Mouse (Mus musculus) left cerebral cortex, adult 2 months (tissue): ENCODE data around the gene Fut4. TPM values are rescaled to one million over a fixed set of nuclear protein-coding genes. Genes with fewer than 3 reads are reported as not detected.
A peak's percentile ranks its signal among the peaks of the same experiment; 100 is the strongest.
"Not testable (repeated sequence)": the region's sequence is repeated elsewhere in the genome, so short reads cannot be mapped to it uniquely, and the experiment has no call there.

Source experiments
- DNase-seq, 2 experiments: peaks; one replicate each; pipeline ENCODE4 v3.0.0; 2021 to 2022; ENCODE audit warnings: low spot score in 2 of 2, mixed read lengths in 1 of 2; ENCODE audit errors: extremely low spot score in 1 of 2
- H3K27ac ChIP-seq: fragments of 200-600 bp; 2 replicates; pipeline ENCODE4 v1.8.1; 2022
- H3K4me3 ChIP-seq: fragments of 200-600 bp; 2 replicates; pipeline ENCODE4 v1.8.1; 2022
- CTCF ChIP-seq: fragments of 200-600 bp; IDR thresholded peaks from 2 replicates; pipeline ENCODE4 v1.8.1; 2022; ENCODE audit warnings: antibody characterized with exemption, mild to moderate bottlenecking, moderate library complexity
- intact Hi-C: fragments of 180-260 bp; cut with DNase I; formaldehyde crosslinking; loops from one replicate; pipeline ENCODE4 v1.15.1; 2025
- total RNA-seq, 2 experiments: library from RNA; stranded (reverse); gene quantifications; 2 replicates each; pipeline ENCODE4 v1.2.3; 2021

The Fut4 gene
- total RNA-seq, 2 experiments from 2014 or later: 0.09 to 0.19 TPM

DNA sequence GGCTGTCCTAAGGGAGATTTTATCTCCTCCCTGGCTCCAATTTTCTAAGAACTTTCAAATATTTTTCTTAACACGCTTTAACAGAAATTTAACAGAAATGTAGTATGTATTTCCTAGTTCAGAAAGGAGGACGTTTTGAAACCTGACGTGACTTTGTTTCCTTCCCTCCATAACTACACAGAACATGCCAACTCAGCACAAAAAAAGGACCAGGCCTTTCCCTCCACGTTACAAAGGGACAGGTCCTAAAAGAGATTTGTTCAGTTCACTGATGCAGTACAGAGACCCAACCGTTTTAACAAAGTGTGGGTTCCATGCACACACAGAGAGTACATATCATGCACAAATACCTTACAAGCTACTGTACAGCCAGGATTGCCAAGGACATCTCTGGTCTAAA, 30.6 kb downstream of the Fut4 start:
- Histone ChIP-seq H3K27ac (no peak overlapping the region), H3K4me3 (no peak overlapping the region)
- intact Hi-C loops: no loop called here
- no peak for DNase-seq
- TF ChIP-seq CTCF: no peak

DNA sequence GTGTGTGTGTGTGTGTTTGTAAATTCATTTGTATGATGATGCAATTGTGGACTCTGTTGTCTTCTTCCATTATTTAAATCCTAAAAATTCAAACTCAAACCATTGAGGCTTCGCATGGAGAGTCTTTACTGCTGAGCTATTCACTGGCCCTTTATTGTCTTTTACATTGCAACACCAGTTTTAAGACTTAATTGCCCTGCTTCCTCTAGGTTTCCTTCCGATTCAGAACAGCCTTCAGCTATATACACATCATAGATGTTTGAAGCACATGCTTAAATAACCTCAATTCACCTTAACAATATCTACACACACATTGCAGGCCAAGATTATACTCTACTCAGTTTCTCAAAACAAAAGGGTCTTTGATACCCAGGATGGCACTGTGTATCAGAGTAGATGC, 31.8 kb downstream of the Fut4 start:
- intact Hi-C loops: no loop called here
- Histone ChIP-seq H3K27ac (no peak overlapping the region), H3K4me3 (no peak overlapping the region)
- no peak for TF ChIP-seq CTCF
- no peak for DNase-seq

DNA sequence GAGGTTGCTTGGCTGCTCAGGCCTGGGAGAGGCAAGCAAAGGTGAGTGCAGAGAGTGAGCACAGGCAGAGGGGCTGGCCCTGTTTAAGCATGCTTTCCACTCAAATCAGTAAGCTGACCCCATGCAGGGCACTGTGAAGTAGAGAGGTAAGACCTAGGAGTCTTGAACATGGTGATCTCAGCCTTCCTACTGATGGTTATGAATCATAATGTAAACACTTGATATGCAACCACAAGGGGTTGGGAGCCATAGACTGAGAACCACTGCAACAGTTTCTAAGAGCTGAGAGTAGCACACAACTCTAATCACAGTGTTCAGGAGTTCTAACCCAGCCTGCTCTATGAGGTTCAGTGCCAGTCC, 33.9 kb downstream of the Fut4 start:
- Histone ChIP-seq H3K27ac (no peak overlapping the region), H3K4me3 (no peak overlapping the region)
- TF ChIP-seq CTCF: no peak
- intact Hi-C loops: no loop called here
- DNase-seq: no peak

DNA sequence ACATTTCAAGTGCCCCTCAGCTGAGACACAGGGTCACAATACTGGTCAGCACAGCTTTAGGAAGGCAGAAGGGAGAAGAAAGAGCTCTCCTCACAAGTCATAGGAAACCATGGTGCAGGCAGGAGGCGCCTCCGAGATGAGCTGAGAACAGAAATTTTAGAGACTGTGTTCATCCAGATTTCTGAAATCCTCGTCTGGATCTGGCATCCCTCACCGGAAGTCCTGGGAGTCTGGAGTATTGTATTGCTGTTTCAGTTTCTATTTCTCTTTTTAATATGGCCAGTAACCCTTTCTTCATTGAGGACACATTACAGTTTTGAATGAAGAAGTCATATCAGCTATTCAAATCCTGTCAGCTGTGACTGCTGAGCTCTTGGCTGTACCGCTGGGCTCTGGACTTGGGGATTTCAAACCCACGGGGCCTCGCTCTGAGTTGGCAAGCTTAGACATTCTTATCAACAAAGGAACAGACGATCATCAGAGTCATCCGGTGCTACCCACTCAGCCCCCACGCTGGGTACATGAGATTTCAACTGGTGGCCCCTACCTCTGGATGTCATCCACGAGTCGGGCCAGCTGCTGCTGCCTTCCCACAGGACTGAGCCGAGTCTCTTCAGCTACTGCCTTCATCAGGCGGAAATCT, 34.4 kb downstream of the Fut4 start:
- no peak overlapping the region; the same call in 1 of the 2 replicates for H3K4me3 ChIP-seq
- intact Hi-C loops: no loop called here
- TF ChIP-seq CTCF: no peak
- no peak overlapping the region for H3K27ac ChIP-seq
- DNase-seq: no peak

DNA sequence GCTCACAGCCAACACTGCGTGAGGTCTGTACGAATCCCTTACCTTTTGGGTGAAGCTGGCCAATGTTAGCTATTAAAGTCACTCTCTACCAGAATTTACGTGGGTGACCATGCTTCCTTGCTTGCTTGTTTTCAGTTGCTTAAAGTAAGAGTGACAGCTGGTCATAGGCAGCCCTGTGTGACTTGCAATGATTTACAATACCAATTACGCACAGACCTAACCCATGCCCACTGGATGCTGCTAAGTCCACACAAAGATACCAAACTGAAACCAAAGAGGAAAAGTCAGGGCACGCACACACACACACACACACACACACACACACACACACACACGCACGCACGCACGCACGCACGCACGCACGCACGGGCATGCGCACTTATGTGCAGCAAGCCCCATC, 36.9 kb downstream of the Fut4 start:
- intact Hi-C loops: no loop called here
- DNase-seq: no peak
- TF ChIP-seq CTCF: no peak
- H3K27ac ChIP-seq: no peak overlapping the region
- H3K4me3 ChIP-seq: no peak overlapping the region

DNA sequence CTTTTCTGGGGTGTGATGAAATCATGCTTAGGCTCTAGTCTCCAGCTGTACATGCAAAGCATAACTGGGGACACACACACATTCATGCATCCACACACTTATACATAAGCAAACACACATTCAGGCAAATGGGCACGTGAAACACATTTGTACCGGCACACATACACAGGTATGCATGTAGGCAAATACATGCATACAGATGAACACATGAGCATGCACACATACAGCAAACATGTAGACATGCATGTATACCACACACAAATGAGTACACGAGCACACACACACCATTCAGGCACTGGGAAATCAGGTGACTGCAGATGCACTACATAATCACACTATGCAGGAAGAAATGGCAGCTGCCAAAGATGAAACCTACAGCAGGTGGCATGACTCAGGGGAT, 41.3 kb downstream of the Fut4 start:
- DNase-seq: no peak
- TF ChIP-seq CTCF: no peak
- H3K27ac ChIP-seq: no peak overlapping the region
- intact Hi-C loops: no loop called here
- no peak overlapping the region for H3K4me3 ChIP-seq

DNA sequence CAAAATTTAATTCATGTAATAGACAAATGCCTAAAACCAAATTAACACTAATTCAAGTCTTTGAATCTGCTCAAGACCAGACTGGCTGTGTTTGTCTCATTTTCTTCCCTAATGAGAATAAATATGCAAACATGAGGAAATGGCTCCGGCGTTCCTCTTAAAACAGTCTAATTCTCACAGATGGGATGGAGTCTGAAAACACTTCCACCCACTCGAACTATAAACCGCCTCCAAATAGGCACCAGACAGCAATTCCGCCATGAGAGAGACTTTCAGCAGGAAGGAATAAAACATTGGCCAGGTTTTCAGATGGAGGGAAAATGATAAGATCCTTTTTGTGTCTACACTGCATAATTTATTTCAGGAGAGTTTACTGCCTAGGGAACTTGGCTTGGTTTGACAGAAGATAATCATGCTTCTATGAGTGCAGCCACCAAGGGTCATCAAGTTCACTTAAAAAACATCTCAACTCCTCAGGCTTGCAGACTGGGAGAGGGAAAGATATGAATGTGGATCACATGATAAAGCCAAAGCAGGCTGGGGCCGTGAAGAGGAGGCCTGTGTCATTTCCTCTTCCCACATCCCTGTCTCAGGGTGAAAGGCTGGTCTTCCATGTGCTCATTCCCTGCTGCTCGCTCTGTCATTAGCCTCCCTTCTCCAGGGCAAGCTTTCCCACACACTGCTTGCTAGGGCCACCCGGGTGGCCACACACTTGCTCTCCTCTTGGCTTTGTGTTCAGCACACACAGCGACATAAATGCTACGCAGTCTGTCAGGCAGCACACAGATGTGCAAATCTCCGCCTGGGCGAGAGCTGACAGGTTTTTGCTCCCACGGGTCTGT, 46.7 kb downstream of the Fut4 start:
- Histone ChIP-seq H3K4me3 (no peak overlapping the region), H3K27ac (no peak overlapping the region)
- TF ChIP-seq CTCF: no peak
- intact Hi-C loops: no loop called here
- DNase-seq: peak in 1 of 2 experiments; percentile 17

DNA sequence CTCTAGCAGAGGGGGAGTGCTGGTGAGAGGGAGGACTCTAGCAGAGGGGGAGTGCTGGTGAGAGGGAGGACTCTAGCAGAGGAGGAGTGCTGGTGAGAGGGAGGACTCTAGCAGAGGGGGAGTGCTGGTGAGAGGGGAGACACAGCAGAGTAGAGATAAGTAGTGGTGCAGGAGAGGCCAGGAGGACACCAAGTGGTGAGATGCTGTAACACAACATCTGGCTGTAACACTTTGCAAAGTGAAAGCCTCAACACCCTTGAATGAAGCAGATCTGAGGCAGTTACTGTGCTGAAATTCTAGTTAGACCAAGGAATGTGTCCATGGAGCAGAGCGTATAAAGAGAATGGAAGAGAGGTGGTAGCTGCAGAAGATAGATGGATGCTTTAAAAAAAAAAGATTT, 51.4 kb downstream of the Fut4 start:
- H3K4me3 ChIP-seq, intact Hi-C loops, H3K27ac ChIP-seq, DNase-seq: not testable (repeated sequence)

DNA sequence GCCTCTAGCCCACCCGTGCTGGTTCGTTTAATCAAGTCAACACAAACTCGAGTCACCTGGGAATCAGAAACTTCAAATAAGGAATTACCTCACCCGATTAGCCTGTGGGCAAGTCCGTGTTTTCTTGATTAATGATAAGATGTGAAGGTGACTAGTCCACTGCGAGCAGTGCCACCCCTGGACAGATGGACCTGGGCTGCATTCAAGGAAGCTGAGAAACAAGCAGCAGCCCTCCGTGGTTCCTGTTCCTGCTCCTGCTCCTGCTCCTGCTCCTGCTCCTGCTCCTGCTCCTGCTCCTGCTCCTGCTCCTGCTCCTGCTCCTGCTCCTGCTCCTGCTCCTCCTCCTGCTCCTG, 52.9 kb downstream of the Fut4 start:
- Histone ChIP-seq H3K4me3 (no peak overlapping the region), H3K27ac (no peak overlapping the region)
- TF ChIP-seq CTCF: no peak
- intact Hi-C loops: loop anchor here (1.0 to 5.0 kb wide), 3 partner anchors 62 to 176 kb away; no protein-coding TSS in a partner anchor
- DNase-seq: no peak

DNA sequence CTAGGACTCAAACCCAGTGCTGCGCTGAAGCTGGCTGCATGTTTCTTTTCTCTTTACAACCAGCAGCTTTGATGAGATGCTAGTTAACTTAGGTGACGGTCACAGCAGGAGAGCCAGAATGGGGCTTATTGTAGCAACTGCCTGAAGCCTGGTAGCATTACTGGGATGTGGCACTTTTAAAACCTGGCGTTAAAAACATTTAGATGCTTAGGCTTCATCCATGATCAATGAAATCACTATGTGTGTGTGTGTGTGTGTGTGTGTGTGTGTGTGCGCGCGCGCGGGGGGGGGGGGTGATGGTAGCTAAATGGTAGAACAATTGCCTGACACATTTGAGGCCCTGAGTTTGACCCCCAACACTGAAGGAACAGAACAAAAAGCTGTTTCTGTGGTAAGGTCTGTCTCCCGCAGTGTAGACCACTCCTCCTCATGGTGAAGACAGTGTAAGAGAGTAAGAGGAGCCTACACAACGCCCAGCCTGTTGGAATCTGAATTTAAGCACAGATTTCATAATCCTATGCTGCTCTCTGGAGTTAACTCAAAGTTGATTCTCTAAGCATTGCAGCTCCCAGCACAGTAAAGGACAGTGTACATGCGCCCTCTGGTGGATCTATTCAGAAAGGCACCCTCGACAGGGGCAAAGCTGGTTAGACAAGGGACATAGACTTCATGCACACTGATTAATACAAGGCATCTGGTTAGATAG, 53.5 kb downstream of the Fut4 start:
- no peak overlapping the region for H3K4me3 ChIP-seq
- peak; percentile 89 to 94 for DNase-seq
- H3K27ac ChIP-seq: no peak overlapping the region
- intact Hi-C loops: loop anchor here (1.0 to 5.0 kb wide), 3 partner anchors 61 to 175 kb away; no protein-coding TSS in a partner anchor
- peak; percentile 98 for TF ChIP-seq CTCF

Other genes starting within 250 kb of the Fut4 start
- 10 to 100 TPM; 17.6 to 18.8 TPM for gene Amotl1, start 107.3 kb downstream of the Fut4 start, total RNA-seq
- gene Piwil4, start 11.7 kb downstream of the Fut4 start, total RNA-seq: not detected
- not detected for gene 1700012B09Rik, start 18.6 kb upstream of the Fut4 start, total RNA-seq
- gene Mre11a, start 32.3 kb upstream of the Fut4 start, total RNA-seq: 10 to 100 TPM; 14.1 to 16.1 TPM
- gene Ankrd49, start 32.5 kb upstream of the Fut4 start, total RNA-seq: 10 to 100 TPM; 12.0 to 14.2 TPM
- 10 to 100 TPM; 20.0 to 23.6 TPM for gene Gpr83, start 107.8 kb upstream of the Fut4 start, total RNA-seq
- not detected for gene Izumo1r, start 151.6 kb upstream of the Fut4 start, total RNA-seq